Mouse (Mus musculus) neural tube, embryonic 10.5 days (tissue): ENCODE results near the gene Smlr1.

Source experiments
- DNase-seq: peaks from one replicate; pipeline ENCODE4 v3.0.0-alpha.2; 2017; ENCODE audit warnings: low spot score; ENCODE audit errors: extremely low spot score

Smlr1 gene

GRCm38 (mm10) chr10:25535891-25536331 lies at the start of gene Smlr1:
Gene Smlr1 (minus strand): TSS chr10:25536267.
- DNase-seq, result no peak

- no peak for DNase-seq
Measured at GRCm38 (mm10) chr10:25584899-25585298, 48.8 kb upstream of the Smlr1 start.

GRCm38 (mm10) chr10:25580066-25580465 lies 44.0 kb upstream of the Smlr1 start:
- DNase-seq, result no peak

GRCm38 (mm10) chr10:25571319-25572240 lies 35.5 kb upstream of the Smlr1 start:
- DNase-seq, result no peak

- no peak for DNase-seq
Measured at GRCm38 (mm10) chr10:25552936-25553335, 16.9 kb upstream of the Smlr1 start.

- DNase-seq, result no peak
Measured at GRCm38 (mm10) chr10:25541097-25541496, 5.0 kb upstream of the Smlr1 start.

GRCm38 (mm10) chr10:25539771-25540168 lies 3.7 kb upstream of the Smlr1 start:
- no peak for DNase-seq

GRCm38 (mm10) chr10:25539146-25539770 lies 3.2 kb upstream of the Smlr1 start:
- DNase-seq, result no peak

GRCm38 (mm10) chr10:25538738-25539137 lies 2.7 kb upstream of the Smlr1 start:
- no peak for DNase-seq

GRCm38 (mm10) chr10:25536621-25537020 lies 554 bp upstream of the Smlr1 start:
- DNase-seq, result no peak

GRCm38 (mm10) chr10:25534467-25534866 lies 1.6 kb downstream of the Smlr1 start:
- no peak for DNase-seq

- DNase-seq, result no peak
Measured at GRCm38 (mm10) chr10:25533513-25534246, 2.4 kb downstream of the Smlr1 start.

GRCm38 (mm10) chr10:25533105-25533504 lies 3.0 kb downstream of the Smlr1 start:
- DNase-seq, result no peak

- DNase-seq, result no peak
Measured at GRCm38 (mm10) chr10:25531335-25531734, 4.7 kb downstream of the Smlr1 start.

- DNase-seq, result no peak
Measured at GRCm38 (mm10) chr10:25527126-25527525, 8.9 kb downstream of the Smlr1 start.

GRCm38 (mm10) chr10:25526622-25527021 lies 9.4 kb downstream of the Smlr1 start:
- DNase-seq, result no peak

- DNase-seq, result no peak
Measured at GRCm38 (mm10) chr10:25526156-25526555, 9.9 kb downstream of the Smlr1 start.

GRCm38 (mm10) chr10:25523727-25524126 lies 12.3 kb downstream of the Smlr1 start:
- no peak for DNase-seq

- DNase-seq, result no peak
Measured at GRCm38 (mm10) chr10:25520428-25520827, 15.6 kb downstream of the Smlr1 start.

- DNase-seq, result no peak
Measured at GRCm38 (mm10) chr10:25519954-25520353, 16.1 kb downstream of the Smlr1 start.

GRCm38 (mm10) chr10:25513821-25514220 lies 22.2 kb downstream of the Smlr1 start:
- DNase-seq, result no peak

GRCm38 (mm10) chr10:25503250-25503649 lies 32.8 kb downstream of the Smlr1 start:
- no peak for DNase-seq
